Mouse (Mus musculus) embryonic facial prominence, embryonic 10.5 days (tissue): ENCODE measurements at regions not wholly inside any gene's neighbourhood (a gene's known extent, or its start where the extent isn't known, plus 50 kb on each side); places are given as distances from the start of the nearest gene placed in this dataset.

Source experiments
- DNase-seq: peaks from one replicate; pipeline ENCODE4 v3.0.0-alpha.2; 2017; ENCODE audit warnings: low spot score
- H3K27ac ChIP-seq: fragments of 300-500 bp; sonication (generic); replicated peaks from 2 replicates; pipeline ENCODE4 v1.5.1; 2016; ENCODE audit warnings: mild to moderate bottlenecking
- H3K27me3 ChIP-seq: fragments of 300-500 bp; sonication (generic); replicated peaks from 2 replicates; pipeline ENCODE4 v1.6.1; 2016; ENCODE audit warnings: low read depth, mild to moderate bottlenecking; ENCODE audit not compliant: poor library complexity, severe bottlenecking
- H3K36me3 ChIP-seq: fragments of 300-500 bp; sonication (generic); replicated peaks from 2 replicates; pipeline ENCODE4 v1.6.1; 2016; ENCODE audit warnings: mild to moderate bottlenecking, moderate library complexity
- H3K4me1 ChIP-seq: fragments of 300-500 bp; sonication (generic); 2 replicates; pipeline ENCODE4 v1.6.1; 2016
- H3K4me3 ChIP-seq: fragments of 300-500 bp; sonication (generic); 2 replicates; pipeline ENCODE4 v1.5.1; 2016; ENCODE audit warnings: mild to moderate bottlenecking, moderate library complexity
- H3K9me3 ChIP-seq: fragments of 300-500 bp; sonication (generic); 2 replicates; pipeline ENCODE4 v1.6.1; 2016; ENCODE audit warnings: mild to moderate bottlenecking
- WGBS: fragments of 180-500 bp; shearing (Covaris S2); methylation state at CpG from one replicate; pipeline ENCODE4 v1.1.7; 2016; 5-methylcytosine and 5-hydroxymethylcytosine counted together

DNA sequence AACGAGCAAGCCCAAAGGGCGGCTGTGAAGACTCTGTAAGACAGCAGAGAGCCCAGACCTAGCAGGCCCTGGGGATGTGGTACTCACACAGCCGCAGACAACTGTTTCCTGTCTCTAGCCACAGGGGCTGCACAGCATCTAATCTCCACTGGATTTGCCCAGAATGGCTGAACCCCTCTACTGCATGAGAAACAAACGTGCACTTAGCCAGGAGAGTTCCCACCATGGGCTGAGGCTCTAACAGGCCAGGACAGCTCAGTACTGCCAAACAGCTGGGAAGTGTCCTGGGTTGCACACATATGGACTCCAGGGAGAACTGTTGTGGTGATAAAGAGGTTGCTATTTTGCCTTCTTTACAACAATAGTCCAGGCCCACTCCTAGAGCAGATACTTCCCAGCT, 204.1 kb upstream of the Daam1 start:
- no peaks in the 10 kb centered on the region for H3K36me3 ChIP-seq
- peak overlapping the region; percentile 27; the same call in 1 of the 2 replicates for H3K27ac ChIP-seq
- DNase-seq, result no peak
- no peak overlapping the region for H3K4me3 ChIP-seq
- WGBS, result 62% methylated on average over 4 of the region's 4 CpGs
- no peaks in the 10 kb centered on the region for H3K9me3 ChIP-seq
- peaks cover 26% of the 10 kb centered on the region for H3K4me1 ChIP-seq
- H3K27me3 ChIP-seq, result no peaks in the 10 kb centered on the region

DNA sequence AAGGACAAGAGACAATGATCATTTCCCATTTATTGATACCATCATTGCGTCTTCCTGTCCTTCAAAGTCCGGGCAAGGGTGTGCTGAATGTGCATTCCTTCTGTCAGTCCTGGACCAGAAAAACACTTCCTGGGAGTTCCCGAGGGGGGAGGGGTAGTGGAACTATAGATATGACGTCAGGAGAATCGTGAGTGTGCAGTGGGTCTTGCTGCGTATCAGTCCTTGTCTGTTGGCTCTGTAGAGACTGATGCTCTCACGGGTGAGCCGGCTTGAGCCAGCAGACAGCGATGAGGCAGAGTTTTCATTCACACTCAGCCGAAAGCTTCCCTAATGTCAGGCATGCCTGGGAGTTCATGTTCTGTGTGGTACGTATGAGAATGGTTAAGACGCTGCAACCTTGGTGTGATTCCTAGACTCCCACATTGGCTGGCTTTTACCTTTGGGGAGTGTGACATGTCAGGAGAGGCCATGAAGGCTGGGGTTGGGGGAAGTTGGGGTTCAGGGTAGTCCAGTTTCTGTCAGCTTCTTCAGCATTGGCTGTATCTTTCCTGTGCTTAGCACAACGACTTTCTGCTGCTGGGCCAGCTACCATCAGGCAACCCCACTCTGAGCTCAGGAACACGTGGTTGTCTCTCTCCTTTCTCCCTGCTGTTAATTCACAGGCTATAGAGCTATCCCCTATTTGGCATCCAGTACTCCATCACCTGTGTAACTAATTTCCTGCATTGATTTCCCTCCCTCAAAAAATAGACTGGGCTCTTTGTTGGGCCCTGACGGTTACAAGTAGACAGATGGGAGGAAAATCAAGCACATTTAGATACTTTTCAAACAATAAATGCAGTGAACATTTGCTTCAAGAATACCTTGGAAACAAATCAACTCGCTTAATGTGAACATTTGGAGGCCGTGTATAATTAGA, 203.2 kb upstream of the Daam1 start:
- 78% methylated on average over 17 of the region's 17 CpGs for WGBS
- H3K27ac ChIP-seq, result peak overlapping the region; percentile 10; the same call in 1 of the 2 replicates
- H3K9me3 ChIP-seq, result no peaks in the 10 kb centered on the region
- H3K36me3 ChIP-seq, result no peaks in the 10 kb centered on the region
- DNase-seq, result peak; percentile 6
- H3K27me3 ChIP-seq, result no peaks in the 10 kb centered on the region
- peaks cover 26% of the 10 kb centered on the region for H3K4me1 ChIP-seq
- no peak overlapping the region for H3K4me3 ChIP-seq

DNA sequence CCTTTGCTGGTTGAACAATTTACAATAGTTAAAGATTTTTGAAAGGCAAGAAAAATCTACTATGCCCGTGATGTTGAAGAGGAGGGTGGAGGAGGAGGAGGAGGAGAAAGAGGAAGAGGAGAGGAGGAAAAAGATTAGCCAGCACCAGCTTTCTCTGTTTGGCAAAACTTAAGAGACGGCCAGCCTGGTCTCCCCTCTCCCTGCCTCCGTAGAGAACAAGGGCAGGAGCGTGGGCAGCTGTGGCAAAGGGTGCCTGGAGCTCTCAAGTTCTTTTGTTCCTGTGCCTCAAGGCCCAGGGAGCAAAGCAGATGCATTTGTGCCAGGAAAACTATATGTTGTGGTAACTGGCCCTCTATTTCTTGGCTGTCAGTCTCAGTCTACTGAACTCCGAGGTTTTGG, 202.5 kb upstream of the Daam1 start:
- H3K27ac ChIP-seq, result no peak overlapping the region
- no peak for DNase-seq
- WGBS, result 78% methylated on average over 5 of the region's 5 CpGs

DNA sequence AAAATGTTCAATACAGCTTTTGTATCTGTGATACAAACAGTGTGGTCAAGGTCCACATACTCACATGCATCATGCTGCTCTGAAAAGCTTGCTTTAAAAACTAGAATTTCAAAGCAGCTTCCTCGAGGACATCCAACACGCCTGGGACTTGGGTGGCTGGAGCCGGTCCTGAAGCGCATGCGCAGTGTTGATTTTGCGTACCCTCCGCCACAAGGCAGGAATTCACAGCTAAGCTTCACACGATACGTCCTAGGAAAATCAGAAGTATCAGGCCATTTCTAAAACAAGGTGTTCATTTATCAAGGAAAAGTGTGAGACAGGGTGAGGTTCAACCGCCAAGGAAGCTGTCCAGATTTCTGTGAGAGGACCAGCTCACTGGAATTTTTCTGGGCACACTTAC, 202.1 kb upstream of the Daam1 start:
- Histone ChIP-seq H3K4me3 (no peak overlapping the region), H3K4me1 (peaks cover 26% of the 10 kb centered on the region), H3K9me3 (no peaks in the 10 kb centered on the region), H3K36me3 (no peaks in the 10 kb centered on the region), H3K27ac (no peak overlapping the region), H3K27me3 (no peaks in the 10 kb centered on the region)
- no peak for DNase-seq
- WGBS, result 90% methylated on average over 10 of the region's 10 CpGs

More for the DNA sequence above, 202.5 kb upstream of the Daam1 start:
- H3K4me3 ChIP-seq, result no peak overlapping the region
- peaks cover 26% of the 10 kb centered on the region for H3K4me1 ChIP-seq
- H3K27me3 ChIP-seq, result no peaks in the 10 kb centered on the region
- no peaks in the 10 kb centered on the region for H3K36me3 ChIP-seq
- no peaks in the 10 kb centered on the region for H3K9me3 ChIP-seq

DNA sequence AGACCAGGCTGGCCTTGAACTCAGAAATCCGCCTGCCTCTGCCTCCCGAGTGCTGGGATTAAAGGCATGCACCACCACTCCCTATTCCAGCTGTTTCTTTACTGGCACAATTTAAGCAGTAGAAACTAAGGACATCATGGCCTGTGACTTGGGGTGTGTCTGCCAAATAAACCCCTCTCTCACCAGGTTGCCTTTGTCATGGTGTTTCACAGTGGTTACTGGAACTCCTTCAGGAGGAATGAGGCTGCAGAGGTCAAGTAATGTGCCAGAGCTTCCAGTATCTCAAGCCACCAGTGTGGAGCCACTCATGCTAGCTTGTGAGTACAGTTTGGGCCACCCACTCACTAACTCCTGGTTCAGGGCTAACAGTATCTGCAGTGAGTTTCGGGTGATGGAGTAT, 200.5 kb upstream of the Daam1 start:
- Histone ChIP-seq H3K4me3 (no peak overlapping the region), H3K27me3 (no peaks in the 10 kb centered on the region), H3K9me3 (no peaks in the 10 kb centered on the region), H3K36me3 (no peaks in the 10 kb centered on the region), H3K27ac (no peak overlapping the region), H3K4me1 (peaks cover 14% of the 10 kb centered on the region; the same call in 1 of the 2 replicates)
- peak; percentile 1 for DNase-seq
- WGBS, result 91% methylated on average over 3 of the region's 3 CpGs

DNA sequence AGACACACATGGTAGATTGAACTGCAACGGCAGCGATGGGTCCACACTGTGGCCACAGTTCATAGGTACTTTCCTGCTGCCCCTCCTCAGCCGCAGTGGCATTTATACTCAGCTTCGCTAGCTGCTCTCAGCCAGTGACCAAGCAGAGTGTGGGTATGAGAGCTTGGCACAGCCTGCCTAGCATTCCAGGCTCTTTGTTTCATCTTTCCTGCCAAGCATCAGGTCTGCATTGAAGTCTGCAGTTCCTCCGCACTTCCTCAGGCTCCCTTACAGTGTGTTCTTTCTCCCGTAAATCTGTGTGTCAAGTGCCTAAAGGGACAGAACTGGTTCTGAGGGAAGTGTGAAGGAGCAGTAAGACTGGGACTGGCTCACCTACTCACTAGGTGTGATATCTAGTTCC, 194.6 kb upstream of the Daam1 start:
- no peaks in the 10 kb centered on the region; the same call in 1 of the 2 replicates for H3K27me3 ChIP-seq
- H3K27ac ChIP-seq, result no peak overlapping the region
- no peaks in the 10 kb centered on the region for H3K9me3 ChIP-seq
- DNase-seq, result no peak
- H3K4me3 ChIP-seq, result no peak overlapping the region
- H3K36me3 ChIP-seq, result no peaks in the 10 kb centered on the region
- 91% methylated on average over 6 of the region's 6 CpGs for WGBS
- H3K4me1 ChIP-seq, result peaks cover 3% of the 10 kb centered on the region; the same call in 1 of the 2 replicates

DNA sequence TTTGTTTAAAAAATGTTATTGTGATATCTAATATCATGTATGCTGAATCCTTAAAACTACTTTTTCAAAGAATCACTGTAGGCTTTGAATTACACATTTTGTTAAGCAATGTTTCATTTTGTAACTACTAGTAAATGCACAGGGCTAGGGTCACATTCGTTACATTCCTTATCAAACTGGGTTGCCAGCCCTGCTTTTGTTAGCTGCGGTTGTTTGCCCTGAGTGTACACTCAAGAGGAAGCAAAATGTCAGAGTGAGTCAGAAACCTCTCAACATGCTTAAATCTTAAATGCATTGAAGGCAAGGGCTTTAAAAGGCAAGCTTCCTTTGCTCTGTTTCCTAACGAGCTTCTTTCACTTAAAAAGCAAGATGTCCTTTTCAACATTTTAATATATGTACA, 193.6 kb upstream of the Daam1 start:
- WGBS, result 74% methylated on average over 3 of the region's 3 CpGs

DNA sequence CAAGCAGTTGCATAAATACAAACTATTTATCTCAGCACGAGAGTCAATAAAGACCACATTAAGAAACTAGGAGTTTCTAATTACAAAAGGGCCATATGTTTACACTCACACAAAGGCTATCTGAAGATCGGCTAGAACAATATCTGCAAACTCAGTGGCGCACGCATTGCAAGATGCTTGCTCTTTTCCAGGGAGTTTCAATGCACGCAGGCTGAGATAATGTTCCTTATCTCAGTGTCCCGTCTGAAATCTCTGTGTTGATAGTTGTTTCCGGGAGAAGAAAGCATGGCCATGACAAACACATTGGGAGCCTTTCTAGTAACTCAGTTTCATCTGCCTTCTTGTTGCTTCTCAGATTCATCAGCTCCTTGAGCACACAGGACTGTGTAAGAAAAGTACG, 192.6 kb upstream of the Daam1 start:
- no peak overlapping the region for H3K27ac ChIP-seq
- no peaks in the 10 kb centered on the region for H3K9me3 ChIP-seq
- H3K36me3 ChIP-seq, result no peaks in the 10 kb centered on the region
- 65% methylated on average over 8 of the region's 8 CpGs for WGBS
- no peak for DNase-seq
- H3K4me3 ChIP-seq, result no peak overlapping the region
- no peaks in the 10 kb centered on the region; the same call in 1 of the 2 replicates for H3K27me3 ChIP-seq
- peaks cover 7% of the 10 kb centered on the region; the same call in 1 of the 2 replicates for H3K4me1 ChIP-seq

More for the DNA sequence above, 193.6 kb upstream of the Daam1 start:
- Histone ChIP-seq H3K9me3 (no peaks in the 10 kb centered on the region), H3K4me1 (peaks cover 4% of the 10 kb centered on the region; the same call in 1 of the 2 replicates), H3K27me3 (no peaks in the 10 kb centered on the region; the same call in 1 of the 2 replicates), H3K36me3 (no peaks in the 10 kb centered on the region), H3K27ac (no peak overlapping the region), H3K4me3 (no peak overlapping the region)
- no peak for DNase-seq

DNA sequence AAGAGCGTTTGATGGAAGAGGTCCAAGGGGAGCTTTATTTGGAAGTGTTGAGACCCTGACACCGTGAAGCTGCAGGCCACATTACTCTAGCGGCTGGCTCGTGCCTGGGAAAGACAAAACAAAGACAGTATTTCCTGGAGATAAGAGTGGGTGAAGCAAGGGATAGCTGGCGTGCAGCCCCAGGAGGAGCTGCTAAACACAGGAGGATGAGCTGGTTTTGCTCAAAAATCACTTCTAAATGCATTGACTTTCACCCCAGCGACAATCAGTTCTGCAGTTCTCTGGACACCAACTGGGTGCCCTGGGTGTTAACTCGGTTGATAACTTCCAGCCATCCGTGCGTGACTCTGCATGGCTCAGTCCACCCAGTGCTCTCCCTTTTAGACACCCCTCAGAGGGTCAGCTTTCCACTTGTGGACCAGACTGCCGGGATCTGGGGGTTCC, 190.8 kb upstream of the Daam1 start:
- H3K4me3 ChIP-seq, result no peak overlapping the region
- no peaks in the 10 kb centered on the region for H3K36me3 ChIP-seq
- H3K4me1 ChIP-seq, result peaks cover 7% of the 10 kb centered on the region; the same call in 1 of the 2 replicates
- WGBS, result 75% methylated on average over 10 of the region's 10 CpGs
- no peaks in the 10 kb centered on the region for H3K9me3 ChIP-seq
- no peaks in the 10 kb centered on the region; the same call in 1 of the 2 replicates for H3K27me3 ChIP-seq
- H3K27ac ChIP-seq, result no peak overlapping the region
- DNase-seq, result no peak

DNA sequence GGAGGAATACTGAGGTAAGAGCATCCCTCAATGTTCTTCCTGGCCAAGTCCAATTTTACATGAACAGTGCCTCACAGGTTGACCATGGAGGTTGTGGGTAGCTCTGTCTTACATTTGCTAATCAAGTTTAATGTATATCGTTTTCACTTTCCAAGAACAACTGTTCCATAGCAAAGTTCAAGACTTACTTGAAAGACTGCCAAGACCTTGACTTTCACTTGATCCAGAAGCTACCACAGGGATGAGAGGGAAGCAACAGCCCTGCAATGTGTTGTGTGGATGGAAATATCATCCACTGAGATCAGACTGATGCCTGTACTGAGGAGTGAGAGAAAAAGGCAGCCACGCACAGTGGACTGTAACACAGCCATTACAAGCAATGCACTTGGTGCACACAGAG, 189.4 kb upstream of the Daam1 start:
- whole genome bisulfite sequencing, result 92% methylated on average over 2 of the region's 2 CpGs
- Histone ChIP-seq H3K36me3 (no peaks in the 10 kb centered on the region), H3K27me3 (no peaks in the 10 kb centered on the region), H3K9me3 (no peaks in the 10 kb centered on the region), H3K4me3 (no peak overlapping the region), H3K4me1 (peaks cover 7% of the 10 kb centered on the region; the same call in 1 of the 2 replicates), H3K27ac (no peak overlapping the region)
- DNase-seq, result no peak

DNA sequence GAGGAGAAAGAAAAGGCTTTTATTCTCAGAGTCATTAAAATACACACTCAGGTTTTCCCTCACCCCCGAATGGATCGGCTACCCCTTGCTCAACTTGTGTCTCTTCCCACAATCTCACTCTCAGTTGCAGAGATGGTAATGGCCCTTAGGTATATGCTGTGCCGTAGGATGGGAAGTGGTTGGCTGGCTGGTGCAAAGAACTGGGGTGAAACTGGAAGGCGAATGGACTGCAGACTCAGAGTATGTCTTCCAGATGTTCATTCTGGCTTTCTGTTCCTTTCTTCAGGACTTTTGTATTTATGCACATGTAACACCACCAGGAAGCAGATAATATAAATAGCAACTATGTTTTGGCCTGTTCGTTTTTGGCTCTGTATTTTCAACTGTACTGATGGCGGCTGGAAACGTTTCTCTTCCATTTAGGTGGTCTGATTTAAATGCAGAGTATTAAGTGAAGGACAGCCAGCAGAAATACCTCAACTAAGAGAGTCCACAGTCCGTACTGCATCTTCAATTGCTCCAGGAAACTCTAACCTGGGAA, 188.0 kb upstream of the Daam1 start:
- peaks cover 7% of the 10 kb centered on the region; the same call in 1 of the 2 replicates for H3K4me1 ChIP-seq
- no peak overlapping the region for H3K4me3 ChIP-seq
- no peaks in the 10 kb centered on the region for H3K9me3 ChIP-seq
- DNase-seq, result no peak
- no peaks in the 10 kb centered on the region for H3K27me3 ChIP-seq
- WGBS, result 84% methylated on average over 8 of the region's 8 CpGs
- no peak overlapping the region for H3K27ac ChIP-seq
- H3K36me3 ChIP-seq, result no peaks in the 10 kb centered on the region

DNA sequence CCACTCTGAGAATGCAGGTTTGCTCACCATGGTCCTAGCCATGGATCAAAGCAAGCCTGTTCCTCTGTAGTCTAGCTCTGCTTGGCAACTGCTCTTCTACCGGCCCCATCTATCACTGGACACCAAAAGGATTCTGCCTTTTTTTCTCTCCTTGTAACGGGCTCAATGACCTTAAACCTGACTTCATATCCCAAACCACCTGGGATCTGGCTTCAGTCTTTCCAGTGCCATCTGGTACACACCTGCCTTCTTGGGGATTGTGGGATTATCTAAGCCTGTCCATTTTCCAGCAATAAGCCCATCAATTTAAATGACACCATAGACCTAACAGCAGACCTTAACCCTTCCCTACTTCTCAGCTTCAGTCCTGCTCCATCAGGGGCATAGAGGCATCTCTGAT, 179.6 kb upstream of the Daam1 start:
- 67% methylated on average over 2 of the region's 2 CpGs for WGBS
- no peak overlapping the region for H3K27ac ChIP-seq

More for the DNA sequence above, 179.6 kb upstream of the Daam1 start:
- Histone ChIP-seq H3K9me3 (no peaks in the 10 kb centered on the region), H3K4me3 (no peak overlapping the region), H3K4me1 (no peaks in the 10 kb centered on the region), H3K27me3 (no peaks in the 10 kb centered on the region), H3K36me3 (no peaks in the 10 kb centered on the region)
- no peak for DNase-seq
